Mouse (Mus musculus): ENCODE measurements around the gene Ube2e1.

- TF ChIP-seq CTCF (IDR thresholded peaks at IDR 0.05; ENCODE audit: borderline replicate concordance, insufficient read depth, low read depth, low read length), result no peak
- no peak for TF ChIP-seq POLR2A (IDR thresholded peaks at IDR 0.05; ENCODE audit: borderline replicate concordance, insufficient read depth, low read length)
These were observed 70.5 kb downstream of the Ube2e1 start for GRCm38 (mm10) chr14:18261203-18261602.

Measured in cerebellum, adult 2 months (tissue).